Mouse (Mus musculus) brown adipose tissue, adult 24 weeks (tissue): ENCODE data around the gene Inafm1. TPM values are rescaled to one million over a fixed set of nuclear protein-coding genes. Genes with fewer than 3 reads are reported as not detected.

ENCODE experiments used
- polyA plus RNA-seq: library from polyadenylated mRNA; stranded (reverse); fragments of >200 nt; gene quantifications from 2 replicates; pipeline ENCODE4 v1.2.4, GENCODE M21; 2012; ENCODE audit not compliant: missing spikeins, insufficient read depth, insufficient read length

Inafm1 gene
- polyA plus RNA-seq, 1 experiment = 17.2 TPM

Other genes with a start within 250 kb of the Inafm1 start
- 6.1 and 7.4 TPM in 2 replicates for gene Bicra, start 225.7 kb downstream of the Inafm1 start, polyA plus RNA-seq
- gene Zfp541, start 211.8 kb downstream of the Inafm1 start, polyA plus RNA-seq = not detected in 2 replicates
- gene Napa, start 175.2 kb downstream of the Inafm1 start, polyA plus RNA-seq = 132 and 141 TPM in 2 replicates
- 13.2 and 18.1 TPM in 2 replicates for gene Kptn, start 153.7 kb downstream of the Inafm1 start, polyA plus RNA-seq
- gene Slc8a2, start 143.8 kb downstream of the Inafm1 start, polyA plus RNA-seq = not detected in 2 replicates
- 1.6 and 3.1 TPM in 2 replicates for gene Meis3, start 98.5 kb downstream of the Inafm1 start, polyA plus RNA-seq
- gene Dhx34, start 51.6 kb downstream of the Inafm1 start, polyA plus RNA-seq = 7.3 and 8.3 TPM in 2 replicates
- gene C5ar2, start 29.5 kb downstream of the Inafm1 start, polyA plus RNA-seq = 0.40 and 0.46 TPM in 2 replicates
- 3.6 and 5.2 TPM in 2 replicates for gene C5ar1, start 14.1 kb downstream of the Inafm1 start, polyA plus RNA-seq
- gene Ccdc9, start 13.2 kb upstream of the Inafm1 start, polyA plus RNA-seq = 26.4 and 28.6 TPM in 2 replicates
- 5.0 and 10.8 TPM in 2 replicates for gene Bbc3, start 34.8 kb upstream of the Inafm1 start, polyA plus RNA-seq
- gene Sae1, start 114.2 kb upstream of the Inafm1 start, polyA plus RNA-seq = 22.5 and 31.0 TPM in 2 replicates
- 11.0 and 12.2 TPM in 2 replicates for gene Zc3h4, start 127.3 kb upstream of the Inafm1 start, polyA plus RNA-seq
- gene Tmem160, start 179.2 kb upstream of the Inafm1 start, polyA plus RNA-seq = 58.0 and 62.4 TPM in 2 replicates
- gene Npas1, start 204.1 kb upstream of the Inafm1 start, polyA plus RNA-seq = not detected in 2 replicates